Mouse (Mus musculus) midbrain, postnatal 0 days (tissue): ENCODE data around the gene 1110004F10Rik. TPM values are rescaled to one million over a fixed set of nuclear protein-coding genes. Genes with fewer than 3 reads are reported as not detected.
A peak's percentile ranks its signal among the peaks of the same experiment; 100 is the strongest.

ENCODE experiments used
- ATAC-seq: fragments of 200-750 bp; cut with Nextera tagmentation; 2 replicates; pipeline ENCODE4 v1.8.0; 2017; ENCODE audit warnings: moderate number of reproducible peaks, mild to moderate bottlenecking, moderate TSS enrichment, moderate library complexity; ENCODE audit not compliant: low FRiP score
- DNase-seq: peaks from one replicate; pipeline ENCODE4 v3.0.0-alpha.2; 2015; ENCODE audit warnings: low spot score
- H3K27ac ChIP-seq: fragments of 300-500 bp; sonication (generic); 2 replicates; pipeline ENCODE4 v1.5.1; 2014; ENCODE audit warnings: low read depth, mild to moderate bottlenecking, low read length, mixed read lengths
- H3K27me3 ChIP-seq: fragments of 300-500 bp; sonication (generic); 2 replicates; pipeline ENCODE4 v1.6.1; 2014; ENCODE audit warnings: low read length, control low read depth, mixed read lengths; ENCODE audit not compliant: insufficient read depth
- H3K36me3 ChIP-seq: fragments of 300-500 bp; sonication (generic); 2 replicates; pipeline ENCODE4 v1.6.1; 2014; ENCODE audit warnings: low read length, control low read depth, mixed read lengths; ENCODE audit not compliant: insufficient read depth
- H3K4me1 ChIP-seq: fragments of 300-500 bp; sonication (generic); 2 replicates; pipeline ENCODE4 v1.6.1; 2014; ENCODE audit warnings: mild to moderate bottlenecking, control low read depth, antibody characterized with exemption, low read length, mixed read lengths; ENCODE audit not compliant: insufficient read depth
- H3K4me2 ChIP-seq: fragments of 300-500 bp; sonication (generic); 2 replicates; pipeline ENCODE4 v1.6.1; 2014; ENCODE audit warnings: low read depth, mild to moderate bottlenecking, low read length, mixed read lengths; ENCODE audit not compliant: poor library complexity, severe bottlenecking
- H3K4me3 ChIP-seq: fragments of 300-500 bp; sonication (generic); 2 replicates; pipeline ENCODE4 v1.5.1; 2014; ENCODE audit warnings: low read depth, mild to moderate bottlenecking, low read length, moderate library complexity
- H3K9ac ChIP-seq: fragments of 300-500 bp; sonication (generic); replicated peaks from 2 replicates; pipeline ENCODE4 v1.6.1; 2014; ENCODE audit warnings: mild to moderate bottlenecking, low read length, moderate library complexity, mixed read lengths; ENCODE audit not compliant: poor library complexity, severe bottlenecking
- H3K9me3 ChIP-seq: fragments of 300-500 bp; sonication (generic); 2 replicates; pipeline ENCODE4 v1.6.1; 2016; ENCODE audit warnings: low read length, control low read depth
- CTCF ChIP-seq: IDR thresholded peaks from 2 replicates; pipeline ENCODE4 v1.5.1; 2016; ENCODE audit warnings: antibody characterized with exemption, mild to moderate bottlenecking
- WGBS: fragments of 180-500 bp; shearing (Covaris S2); extraction: QIAGEN DNeasy Blood & Tissue Kit; methylation state at CpG from one replicate; pipeline ENCODE4 v1.1.7; 2014; 5-methylcytosine and 5-hydroxymethylcytosine counted together
- polyA plus RNA-seq: library from polyadenylated mRNA; unstranded; fragments of >200 nt; fragmentation: Nextera tagmentation; extraction: Ambion mirVana; gene quantifications from 2 replicates; pipeline ENCODE4 v1.2.1, GENCODE M21; 2015
- total RNA-seq: library from RNA; depleted of rRNA; stranded (reverse); fragments of >200 nt; gene quantifications from 2 replicates; pipeline ENCODE4 v1.2.3, GENCODE M21; 2014; rRNA removed

1110004F10Rik gene
- total RNA-seq (169 and 210 TPM in 2 replicates), polyA plus RNA-seq (368 and 370 TPM in 2 replicates)

DNA sequence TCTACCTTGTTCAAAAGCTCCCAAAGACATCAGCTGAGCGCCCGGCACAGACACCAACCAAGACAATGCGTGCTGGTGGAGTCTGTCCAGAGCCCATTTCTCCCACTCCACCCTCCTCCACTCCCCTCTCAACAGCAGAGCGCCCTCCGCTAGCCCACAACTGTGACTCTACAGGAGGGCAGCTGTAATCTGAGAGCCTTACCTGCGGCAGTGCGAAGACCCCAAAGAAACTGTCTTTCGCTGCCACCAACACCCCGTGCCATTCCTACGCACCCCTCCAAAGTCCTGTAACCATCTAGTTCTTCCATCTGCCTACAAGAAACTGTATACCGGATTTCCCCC lies at the start of gene 1110004F10Rik:
Gene 1110004F10Rik, plus strand, starts transcription at position 202 of the 342 bp plus-strand sequence.
- no peak for TF ChIP-seq CTCF
- Histone ChIP-seq H3K4me3 (peak within 1 kb of the TSS; percentile 37), H3K27ac (peak within 1 kb of the TSS; percentile 43; the same call in 1 of the 2 replicates), H3K4me1 (peaks cover 6% of the 10 kb centered on the region), H3K9ac (0 out of 2 replicates have a peak within 1 kb of the TSS, but pooled peaks have one; percentile 0), H3K4me2 (peak within 1 kb of the TSS; percentile 92), H3K9me3 (no peaks in the 10 kb centered on the region), H3K27me3 (peaks cover 37% of the 10 kb centered on the region), H3K36me3 (no peaks in the 10 kb centered on the region)
- ATAC-seq (0 out of 2 replicates have a peak, but pooled peaks have one; percentile 24), DNase-seq (no peak)
- 3% methylated on average over 11 of the region's 11 CpGs for WGBS

- DNase-seq: no peak
- no peak for TF ChIP-seq CTCF
- Histone ChIP-seq H3K4me3 (no peak overlapping the region), H3K4me1 (no peaks in the 10 kb centered on the region), H3K9me3 (no peaks in the 10 kb centered on the region), H3K27ac (no peak overlapping the region), H3K36me3 (no peaks in the 10 kb centered on the region), H3K4me2 (no peak overlapping the region), H3K9ac (no peak overlapping the region), H3K27me3 (no peaks in the 10 kb centered on the region)
- WGBS: 92% methylated on average over 4 of the region's 4 CpGs
- ATAC-seq: no peak
Observed at GRCm38 (mm10) chr7:116002726-116003125, 36.5 kb upstream of the 1110004F10Rik start.

DNA sequence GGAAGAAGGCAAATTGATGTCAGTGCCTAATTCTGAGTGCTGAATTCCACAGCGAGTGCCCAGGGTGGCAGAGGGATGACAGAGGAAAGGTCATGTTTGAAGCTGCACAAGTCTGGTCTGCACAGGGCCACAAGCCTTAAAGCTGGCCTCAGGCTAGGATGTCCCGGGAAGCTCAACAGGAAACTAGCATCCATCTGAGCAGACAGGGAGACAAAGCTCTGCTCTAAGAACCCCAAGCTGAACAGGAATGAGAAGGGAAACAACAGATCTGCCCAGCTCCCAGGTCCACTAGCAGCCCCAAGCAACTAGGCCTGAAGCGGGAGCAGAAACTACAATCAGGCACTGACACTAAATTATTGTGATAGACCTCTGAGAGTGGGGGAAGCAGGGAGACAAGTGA lies 9.2 kb upstream of the 1110004F10Rik start:
- no peaks in the 10 kb centered on the region for H3K9me3 ChIP-seq
- TF ChIP-seq CTCF: no peak
- no peak overlapping the region for H3K4me3 ChIP-seq
- H3K9ac ChIP-seq: no peak overlapping the region
- H3K4me1 ChIP-seq: peaks cover 11% of the 10 kb centered on the region
- H3K4me2 ChIP-seq: peak overlapping the region; percentile 99
- no peak overlapping the region for H3K27ac ChIP-seq
- ATAC-seq (no peak), DNase-seq (no peak)
- 43% methylated on average over 3 of the region's 3 CpGs for WGBS
- no peaks in the 10 kb centered on the region for H3K36me3 ChIP-seq
- peaks cover 16% of the 10 kb centered on the region for H3K27me3 ChIP-seq

DNA sequence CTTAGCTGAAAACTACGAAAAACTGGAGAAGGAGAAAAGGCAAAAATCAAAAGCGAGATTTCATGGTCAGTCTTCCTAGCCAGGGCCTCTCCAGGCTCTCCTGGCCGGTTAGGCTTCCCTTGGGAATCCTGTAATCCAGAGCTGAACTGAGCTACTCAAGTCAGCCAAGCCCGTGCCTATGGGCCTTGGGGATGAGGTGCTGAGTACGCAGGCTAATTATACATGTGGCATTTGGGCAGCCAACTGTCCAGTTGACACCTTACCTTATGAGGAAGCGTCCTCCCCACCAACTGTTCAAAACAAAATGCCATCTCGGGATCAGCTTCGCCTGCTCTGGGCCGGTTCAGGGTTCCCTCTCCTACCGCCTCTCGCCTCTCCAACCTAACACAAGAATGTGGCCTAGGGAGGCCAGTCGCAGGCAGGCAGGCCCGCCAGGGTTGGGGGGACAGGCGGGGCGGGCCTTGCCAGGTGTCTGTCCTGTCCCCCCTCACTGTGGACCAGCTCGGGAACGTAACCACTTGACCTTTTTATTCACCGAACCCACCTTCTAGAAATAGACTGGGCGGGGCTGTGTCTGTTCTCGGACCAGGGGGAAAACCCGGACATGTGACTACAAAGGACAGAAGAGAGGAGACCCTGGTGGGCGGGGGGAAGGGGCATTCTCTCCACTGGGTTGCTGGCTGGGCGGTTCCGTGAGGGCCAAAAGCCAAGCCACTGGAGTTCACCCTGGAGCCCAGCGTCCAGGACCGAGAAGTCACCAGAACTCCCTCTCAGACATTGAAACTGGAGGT lies 8.4 kb upstream of the 1110004F10Rik start:
- no peaks in the 10 kb centered on the region for H3K9me3 ChIP-seq
- H3K27me3 ChIP-seq: peaks cover 24% of the 10 kb centered on the region
- peak overlapping the region; percentile 49 for H3K4me3 ChIP-seq
- no peak for TF ChIP-seq CTCF
- H3K36me3 ChIP-seq: no peaks in the 10 kb centered on the region
- DNase-seq: peak; percentile 40
- 19% methylated on average over 26 of the region's 26 CpGs for WGBS
- peaks cover 11% of the 10 kb centered on the region for H3K4me1 ChIP-seq
- H3K27ac ChIP-seq: peak overlapping the region; percentile 72
- ATAC-seq: no peak
- H3K4me2 ChIP-seq: peak overlapping the region; percentile 99
- peak overlapping the region; percentile 1; the same call in 1 of the 2 replicates for H3K9ac ChIP-seq

GRCm38 (mm10) chr7:116031388-116031717 lies 7.8 kb upstream of the 1110004F10Rik start:
- Histone ChIP-seq H3K4me1 (peaks cover 11% of the 10 kb centered on the region), H3K4me3 (peak overlapping the region; percentile 49), H3K27ac (peak overlapping the region; percentile 72), H3K27me3 (peaks cover 30% of the 10 kb centered on the region), H3K9me3 (no peaks in the 10 kb centered on the region), H3K9ac (peak overlapping the region; percentile 69), H3K36me3 (no peaks in the 10 kb centered on the region), H3K4me2 (peak overlapping the region; percentile 99)
- DNase-seq (peak; percentile 33), ATAC-seq (no peak)
- under 1% methylated on average over 14 of the region's 14 CpGs for WGBS
- no peak for TF ChIP-seq CTCF
